Mouse (Mus musculus): ENCODE measurements around the gene 4931414P19Rik.

The 4931414P19Rik gene

DNA sequence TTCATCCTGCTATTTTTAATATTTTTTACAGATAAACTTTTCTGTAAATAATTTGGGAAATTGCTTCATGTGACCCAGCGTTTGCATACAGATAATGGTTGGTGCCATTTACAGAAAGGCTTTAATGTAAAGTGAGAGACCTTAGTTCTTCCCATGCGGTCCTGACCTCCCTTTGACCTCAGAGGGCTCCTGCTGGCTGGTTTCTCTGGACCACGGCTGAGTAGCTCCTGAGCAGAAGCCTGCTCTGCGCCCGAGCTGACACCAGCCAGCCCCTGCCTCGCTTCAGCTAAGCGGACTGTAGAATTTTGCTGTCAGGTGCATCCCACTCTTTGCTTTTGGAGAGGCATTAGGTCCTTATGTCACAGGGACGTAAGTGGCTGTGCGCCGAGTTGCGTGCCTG, 65.0 kb downstream of the 4931414P19Rik start:
- DNase-seq (ENCODE audit: low spot score), result no peak

- DNase-seq (ENCODE audit: low spot score), result no peak
Measured at GRCm38 (mm10) chr14:54538580-54538979, 67.2 kb downstream of the 4931414P19Rik start.
